Mouse (Mus musculus) midbrain, embryonic 14.5 days (tissue): ENCODE data around the gene Aco2. TPM values are rescaled to one million over a fixed set of nuclear protein-coding genes. Genes with fewer than 3 reads are reported as not detected.

ENCODE experiments used
- ATAC-seq: fragments of 200-750 bp; cut with Nextera tagmentation; 2 replicates; pipeline ENCODE4 v1.8.0; 2017; ENCODE audit warnings: moderate number of reproducible peaks, moderate library complexity; ENCODE audit not compliant: low FRiP score, low TSS enrichment
- DNase-seq: peaks from one replicate; pipeline ENCODE4 v3.0.0-alpha.2; 2015
- H3K27ac ChIP-seq: fragments of 300-500 bp; sonication (generic); replicated peaks from 2 replicates; pipeline ENCODE4 v1.5.1; 2014; ENCODE audit warnings: mild to moderate bottlenecking, low read depth, low read length, moderate library complexity
- H3K27me3 ChIP-seq: fragments of 300-500 bp; sonication (generic); 2 replicates; pipeline ENCODE4 v1.6.1; 2014; ENCODE audit warnings: low read length, control low read depth, mixed read lengths; ENCODE audit not compliant: control insufficient read depth, insufficient read depth
- H3K36me3 ChIP-seq: fragments of 300-500 bp; sonication (generic); 2 replicates; pipeline ENCODE4 v1.6.1; 2014; ENCODE audit warnings: low read length, control low read depth; ENCODE audit not compliant: control insufficient read depth, insufficient read depth
- H3K4me1 ChIP-seq: fragments of 300-500 bp; sonication (generic); 2 replicates; pipeline ENCODE4 v1.6.1; 2014; ENCODE audit warnings: mild to moderate bottlenecking, antibody characterized with exemption, low read length, control low read depth; ENCODE audit not compliant: control insufficient read depth, insufficient read depth
- H3K4me2 ChIP-seq: fragments of 300-500 bp; sonication (generic); 2 replicates; pipeline ENCODE4 v1.6.1; 2014; ENCODE audit warnings: mild to moderate bottlenecking, low read length, moderate library complexity
- H3K4me3 ChIP-seq: fragments of 300-500 bp; sonication (generic); replicated peaks from 2 replicates; pipeline ENCODE4 v1.5.1; 2014; ENCODE audit warnings: low read depth, low read length
- H3K9ac ChIP-seq: fragments of 300-500 bp; sonication (generic); replicated peaks from 2 replicates; pipeline ENCODE4 v1.6.1; 2014; ENCODE audit warnings: mild to moderate bottlenecking, low read length, moderate library complexity
- H3K9me3 ChIP-seq: fragments of 300-500 bp; sonication (generic); 2 replicates; pipeline ENCODE4 v1.6.1; 2016; ENCODE audit warnings: low read length, control low read depth, mixed read lengths; ENCODE audit not compliant: control insufficient read depth
- WGBS: fragments of 180-500 bp; shearing (Covaris S2); extraction: QIAGEN DNeasy Blood & Tissue Kit; methylation state at CpG from one replicate; pipeline ENCODE4 v1.1.7; 2014; 5-methylcytosine and 5-hydroxymethylcytosine counted together
- polyA plus RNA-seq: library from polyadenylated mRNA; unstranded; fragments of >200 nt; fragmentation: Nextera tagmentation; extraction: Ambion mirVana; gene quantifications from 2 replicates; pipeline ENCODE4 v1.2.1, GENCODE M21; 2014

Gene Aco2
- polyA plus RNA-seq, 1 experiment from 2014 or later = 221 TPM

DNA sequence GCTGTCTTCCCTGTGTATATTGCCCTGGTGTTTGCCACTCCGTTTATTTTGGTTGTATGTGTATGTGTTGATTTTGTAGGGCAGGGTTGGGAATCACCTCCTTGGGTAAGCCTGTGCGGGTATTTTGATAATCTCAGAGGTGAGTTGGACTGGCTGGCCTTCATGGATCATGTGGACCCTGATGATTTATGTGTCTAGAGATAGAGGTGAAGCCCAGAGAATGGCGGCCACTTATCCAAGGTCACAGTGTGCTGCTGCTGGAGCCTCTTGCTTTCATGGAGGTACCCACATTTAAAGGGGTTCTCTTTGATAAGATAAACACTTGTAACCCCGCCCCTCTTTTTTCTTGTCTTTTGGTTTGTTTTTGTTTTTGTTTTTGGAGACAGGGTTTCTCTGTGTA lies 67.7 kb downstream of the Aco2 start:
- Histone ChIP-seq H3K36me3 (peaks cover 4% of the 10 kb centered on the region; the same call in 1 of the 2 replicates), H3K4me1 (peaks cover 21% of the 10 kb centered on the region), H3K9me3 (no peaks in the 10 kb centered on the region), H3K27ac (no peak overlapping the region), H3K9ac (no peak overlapping the region), H3K4me2 (no peak overlapping the region), H3K27me3 (no peaks in the 10 kb centered on the region), H3K4me3 (no peak overlapping the region)
- WGBS = 92% methylated on average over 4 of the region's 4 CpGs
- DNase-seq (no peak), ATAC-seq (no peak)

GRCm38 (mm10) chr15:81940219-81940618 lies 68.1 kb downstream of the Aco2 start:
- H3K27ac ChIP-seq = no peak overlapping the region
- H3K9me3 ChIP-seq = no peaks in the 10 kb centered on the region
- H3K4me2 ChIP-seq = no peak overlapping the region
- H3K4me3 ChIP-seq = no peak overlapping the region
- WGBS = 90% methylated on average over 5 of the region's 5 CpGs
- no peak for ATAC-seq
- DNase-seq = no peak
- H3K36me3 ChIP-seq = peaks cover 4% of the 10 kb centered on the region; the same call in 1 of the 2 replicates
- peaks cover 21% of the 10 kb centered on the region for H3K4me1 ChIP-seq
- H3K9ac ChIP-seq = no peak overlapping the region
- no peaks in the 10 kb centered on the region for H3K27me3 ChIP-seq

DNA sequence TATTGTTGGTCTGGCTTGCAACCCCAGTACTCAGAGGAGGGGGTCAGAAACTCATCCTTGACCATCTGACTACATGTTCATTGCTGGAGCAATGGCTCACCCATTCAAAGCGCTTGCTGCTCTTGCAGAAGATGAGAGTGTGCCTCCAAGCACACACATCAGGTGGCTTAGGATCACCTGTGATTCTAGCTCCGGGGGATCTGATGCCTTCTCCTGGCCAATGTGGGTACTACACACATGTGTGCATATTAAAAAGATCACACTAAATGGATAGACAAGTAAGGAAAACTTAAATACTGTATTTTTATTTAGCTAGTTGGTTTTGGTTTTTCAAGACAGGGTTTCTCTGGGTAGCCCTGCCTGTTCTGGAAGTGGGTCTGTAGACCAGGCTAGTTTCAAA lies 68.9 kb downstream of the Aco2 start:
- ATAC-seq = no peak
- 97% methylated on average over 2 of the region's 2 CpGs for WGBS
- no peaks in the 10 kb centered on the region for H3K27me3 ChIP-seq
- H3K27ac ChIP-seq = no peak overlapping the region
- H3K9me3 ChIP-seq = no peaks in the 10 kb centered on the region
- no peak overlapping the region for H3K4me2 ChIP-seq
- H3K4me1 ChIP-seq = peaks cover 21% of the 10 kb centered on the region
- no peak overlapping the region for H3K9ac ChIP-seq
- H3K4me3 ChIP-seq = no peak overlapping the region
- peaks cover 4% of the 10 kb centered on the region; the same call in 1 of the 2 replicates for H3K36me3 ChIP-seq
- DNase-seq = no peak

GRCm38 (mm10) chr15:81943176-81943749 lies 71.2 kb downstream of the Aco2 start:
- H3K4me1 ChIP-seq = peaks cover 12% of the 10 kb centered on the region
- H3K9me3 ChIP-seq = no peaks in the 10 kb centered on the region
- ATAC-seq (peak; percentile 27; the same call in 1 of the 2 replicates), DNase-seq (peak; percentile 41)
- no peaks in the 10 kb centered on the region for H3K27me3 ChIP-seq
- no peak overlapping the region for H3K9ac ChIP-seq
- 3% methylated on average over 9 of the region's 9 CpGs for WGBS
- peak overlapping the region; percentile 41; the same call in 1 of the 2 replicates for H3K27ac ChIP-seq
- H3K4me3 ChIP-seq = no peak overlapping the region
- H3K4me2 ChIP-seq = no peak overlapping the region
- peaks cover 16% of the 10 kb centered on the region for H3K36me3 ChIP-seq

- no peak for DNase-seq
- ATAC-seq = no peak
- Histone ChIP-seq H3K4me3 (no peak overlapping the region), H3K36me3 (peaks cover 54% of the 10 kb centered on the region), H3K9me3 (no peaks in the 10 kb centered on the region), H3K9ac (no peak overlapping the region), H3K27me3 (no peaks in the 10 kb centered on the region), H3K27ac (no peak overlapping the region), H3K4me1 (no peaks in the 10 kb centered on the region), H3K4me2 (no peak overlapping the region)
- 88% methylated on average over 10 of the region's 10 CpGs for WGBS
Observed at GRCm38 (mm10) chr15:81949076-81949475, 77.0 kb downstream of the Aco2 start.

GRCm38 (mm10) chr15:81949476-81950131 lies 77.5 kb downstream of the Aco2 start:
- H3K36me3 ChIP-seq = peaks cover 60% of the 10 kb centered on the region
- 76% methylated on average over 11 of the region's 11 CpGs for WGBS
- H3K4me2 ChIP-seq = no peak overlapping the region
- no peak overlapping the region for H3K4me3 ChIP-seq
- no peak for DNase-seq
- no peaks in the 10 kb centered on the region for H3K4me1 ChIP-seq
- H3K27me3 ChIP-seq = no peaks in the 10 kb centered on the region
- H3K9me3 ChIP-seq = no peaks in the 10 kb centered on the region
- ATAC-seq = no peak
- no peak overlapping the region for H3K27ac ChIP-seq
- H3K9ac ChIP-seq = no peak overlapping the region

- H3K9me3 ChIP-seq = no peaks in the 10 kb centered on the region
- no peaks in the 10 kb centered on the region for H3K27me3 ChIP-seq
- no peak overlapping the region for H3K4me3 ChIP-seq
- ATAC-seq (no peak), DNase-seq (no peak)
- no peak overlapping the region for H3K27ac ChIP-seq
- H3K4me1 ChIP-seq = no peaks in the 10 kb centered on the region
- WGBS = 89% methylated on average over 5 of the region's 5 CpGs
- H3K4me2 ChIP-seq = no peak overlapping the region
- H3K36me3 ChIP-seq = peaks cover 68% of the 10 kb centered on the region
- H3K9ac ChIP-seq = no peak overlapping the region
Observed at GRCm38 (mm10) chr15:81950716-81951115, 78.6 kb downstream of the Aco2 start.

DNA sequence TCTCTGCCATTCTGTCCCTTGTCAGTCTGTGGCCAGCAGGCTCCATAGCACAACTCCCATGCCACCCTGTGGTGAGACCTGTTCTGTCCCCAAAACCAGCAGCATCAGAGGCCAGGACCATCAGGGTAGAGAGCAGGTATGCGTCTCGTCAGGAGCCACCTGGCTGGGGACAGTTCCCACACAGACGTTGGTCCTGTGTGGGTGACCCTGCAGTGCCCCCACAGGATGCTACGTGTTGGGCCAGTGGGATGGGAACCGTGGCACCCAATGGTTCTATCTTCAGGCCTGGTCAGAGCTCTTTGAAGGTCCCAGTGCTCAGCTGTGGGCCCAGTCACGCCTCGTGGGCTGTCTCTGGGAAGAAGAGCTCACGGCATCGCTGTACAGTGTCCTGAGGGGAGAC lies 79.0 kb downstream of the Aco2 start:
- Histone ChIP-seq H3K4me2 (no peak overlapping the region), H3K27ac (no peak overlapping the region), H3K9ac (no peak overlapping the region), H3K4me3 (no peak overlapping the region), H3K9me3 (no peaks in the 10 kb centered on the region), H3K27me3 (no peaks in the 10 kb centered on the region), H3K4me1 (no peaks in the 10 kb centered on the region), H3K36me3 (peaks cover 68% of the 10 kb centered on the region)
- DNase-seq (no peak), ATAC-seq (no peak)
- 94% methylated on average over 9 of the region's 9 CpGs for WGBS

- Histone ChIP-seq H3K9me3 (no peaks in the 10 kb centered on the region), H3K4me2 (no peak overlapping the region), H3K4me3 (no peak overlapping the region), H3K36me3 (peaks cover 60% of the 10 kb centered on the region), H3K4me1 (no peaks in the 10 kb centered on the region), H3K27me3 (no peaks in the 10 kb centered on the region), H3K9ac (no peak overlapping the region), H3K27ac (no peak overlapping the region)
- 86% methylated on average over 4 of the region's 4 CpGs for WGBS
- DNase-seq = no peak
- no peak for ATAC-seq
Observed at GRCm38 (mm10) chr15:81952310-81952709, 80.2 kb downstream of the Aco2 start.
